Mouse (Mus musculus): Measurements from ENCODE around the gene Metrn.

The Metrn gene

GRCm38 (mm10) chr17:25801029-25801428 is 4.1 kb upstream of the Metrn start:
- no peak for TF ChIP-seq GATA4 (IDR thresholded peaks at IDR 0.05; ENCODE audit: insufficient replicate concordance, low read length)

GRCm38 (mm10) chr17:25796211-25796771 is 645 bp downstream of the Metrn start:
- TF ChIP-seq GATA4 (IDR thresholded peaks at IDR 0.05; ENCODE audit: insufficient replicate concordance, low read length): no peak

DNA sequence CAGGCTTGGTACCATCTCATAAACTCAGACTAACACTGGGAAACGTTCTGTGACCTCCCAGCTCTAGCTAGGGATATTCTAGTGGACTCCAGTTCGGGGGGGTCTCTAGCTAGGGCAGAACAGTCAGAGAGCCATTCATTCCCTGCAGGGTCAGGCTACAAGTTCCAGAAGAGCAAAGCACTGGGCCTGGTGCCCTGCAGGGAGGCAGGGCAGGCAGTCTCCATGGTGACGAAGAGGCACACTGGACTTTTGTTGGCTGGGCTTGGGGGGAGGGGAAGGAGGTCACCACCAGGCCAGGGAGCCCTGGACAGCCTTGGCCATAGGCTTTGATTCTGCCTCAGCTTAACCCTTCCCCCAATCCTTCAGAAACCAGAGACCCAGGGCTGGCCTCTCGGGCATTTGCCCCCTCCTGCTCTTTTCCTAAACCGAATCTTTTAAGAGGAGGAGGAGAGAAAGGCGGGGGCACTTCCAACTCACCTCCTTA is 1.3 kb downstream of the Metrn start, which contains the start of gene AC134908.4:
Gene AC134908.4, minus strand, starts transcription at position 51 of the 484 bp plus-strand sequence.
- no peak for TF ChIP-seq GATA4 (IDR thresholded peaks at IDR 0.05; ENCODE audit: insufficient replicate concordance, low read length)

DNA sequence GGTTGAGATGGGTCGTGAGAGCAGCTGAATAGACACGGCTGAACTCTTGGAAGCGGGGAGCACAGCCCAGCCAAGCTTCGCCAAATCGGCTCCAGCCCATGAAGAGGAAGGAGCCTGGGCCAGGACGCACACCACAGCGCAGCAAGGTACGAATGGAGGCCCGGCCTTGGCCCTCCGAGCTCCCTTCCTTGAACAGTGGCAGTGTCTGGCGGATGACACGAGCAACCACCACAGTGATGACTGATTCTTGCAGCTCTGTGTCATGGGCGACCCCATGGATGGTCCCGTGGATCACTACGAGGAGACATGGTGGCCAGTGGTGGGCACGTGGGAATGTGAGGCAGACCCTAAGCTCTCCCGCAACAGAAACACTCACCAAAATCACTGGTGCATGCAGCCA is 1.9 kb downstream of the Metrn start:
- TF ChIP-seq GATA4 (IDR thresholded peaks at IDR 0.05; ENCODE audit: insufficient replicate concordance, low read length): no peak

- TF ChIP-seq GATA4 (IDR thresholded peaks at IDR 0.05; ENCODE audit: insufficient replicate concordance, low read length): no peak
Observed at GRCm38 (mm10) chr17:25794197-25794596, 2.7 kb downstream of the Metrn start.

DNA sequence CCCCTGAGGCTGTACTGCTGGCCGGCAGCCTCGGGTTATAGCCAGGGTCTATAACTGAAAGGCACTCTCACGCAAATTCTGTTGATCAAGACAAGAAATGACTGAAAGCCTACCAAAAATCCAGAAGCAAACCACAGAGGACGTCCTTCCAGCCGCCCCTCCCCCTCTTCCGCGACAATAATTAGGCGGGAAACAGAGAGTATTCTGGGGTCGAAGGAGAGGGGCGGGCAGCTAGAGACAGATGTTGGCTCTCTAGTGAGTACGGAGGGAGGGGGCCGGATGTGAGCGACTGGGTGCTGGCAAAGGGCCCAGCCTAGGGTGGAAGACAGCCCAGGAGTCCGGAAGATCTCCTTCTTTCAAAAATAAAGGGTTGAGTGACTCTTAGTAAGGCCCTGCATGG is 4.3 kb downstream of the Metrn start, which contains the start of gene Fam173a:
Gene Fam173a, minus strand, starts transcription at position 287 of the 400 bp plus-strand sequence.
- no peak for TF ChIP-seq GATA4 (IDR thresholded peaks at IDR 0.05; ENCODE audit: insufficient replicate concordance, low read length)

DNA sequence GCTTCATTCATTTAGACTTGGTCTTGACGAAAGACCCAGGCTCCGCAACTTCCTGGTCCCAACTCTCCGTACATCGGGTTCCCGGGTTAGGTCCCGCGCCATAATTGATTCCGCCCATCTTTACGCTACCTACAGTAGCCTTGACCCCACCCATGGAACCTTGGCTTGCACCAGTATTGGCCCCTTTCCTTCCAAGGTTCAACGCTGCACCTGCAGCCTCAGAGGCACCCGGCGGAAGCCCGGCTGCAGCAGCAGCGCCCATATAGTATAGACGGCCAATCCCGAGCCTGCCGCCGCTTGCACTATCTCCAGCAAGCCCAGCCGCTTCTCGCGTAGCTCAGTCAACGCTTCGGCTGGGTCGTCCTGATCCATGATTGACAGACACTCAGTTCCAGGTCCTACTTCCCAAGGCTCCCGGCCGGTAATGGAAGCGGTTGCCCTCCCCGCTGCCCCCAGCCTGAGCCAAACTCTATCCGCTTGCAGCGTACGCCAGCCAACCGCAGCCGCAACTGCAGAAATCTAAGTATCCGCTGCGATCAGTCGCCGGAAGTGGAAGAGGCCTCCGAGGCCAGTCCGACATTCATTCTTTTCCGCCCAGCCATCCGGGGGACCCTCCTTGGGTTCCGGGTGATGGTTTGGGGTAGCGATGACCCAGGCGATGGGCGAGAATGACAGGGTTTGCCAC is 5.0 kb downstream of the Metrn start:
- TF ChIP-seq GATA4 (IDR thresholded peaks at IDR 0.05; ENCODE audit: insufficient replicate concordance, low read length): no peak

DNA sequence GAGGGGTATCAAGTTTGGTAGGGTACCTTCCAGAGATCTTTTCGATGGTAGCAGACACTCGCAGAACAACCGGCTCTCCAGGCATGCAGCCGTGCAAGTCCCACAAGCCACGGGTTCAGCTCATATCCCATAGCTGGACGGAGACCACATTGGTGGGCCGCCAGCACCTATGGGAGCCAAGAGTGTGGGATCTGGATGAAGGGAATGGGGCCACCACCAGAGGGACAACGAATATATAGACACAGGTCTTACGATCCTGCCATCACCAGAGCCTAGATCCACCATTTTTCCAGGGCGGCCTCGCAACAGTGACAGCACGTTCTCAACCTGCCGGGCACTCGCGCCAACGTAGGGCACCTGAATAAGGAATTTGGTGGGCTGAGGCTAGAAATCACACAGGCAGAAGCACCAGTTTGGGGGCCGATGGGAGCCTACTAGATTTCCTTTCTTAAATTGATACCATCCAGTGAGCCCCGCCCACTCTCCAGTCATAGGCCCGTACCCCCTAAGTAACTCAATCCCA is 5.6 kb downstream of the Metrn start:
- TF ChIP-seq GATA4 (IDR thresholded peaks at IDR 0.05; ENCODE audit: insufficient replicate concordance, low read length): no peak

DNA sequence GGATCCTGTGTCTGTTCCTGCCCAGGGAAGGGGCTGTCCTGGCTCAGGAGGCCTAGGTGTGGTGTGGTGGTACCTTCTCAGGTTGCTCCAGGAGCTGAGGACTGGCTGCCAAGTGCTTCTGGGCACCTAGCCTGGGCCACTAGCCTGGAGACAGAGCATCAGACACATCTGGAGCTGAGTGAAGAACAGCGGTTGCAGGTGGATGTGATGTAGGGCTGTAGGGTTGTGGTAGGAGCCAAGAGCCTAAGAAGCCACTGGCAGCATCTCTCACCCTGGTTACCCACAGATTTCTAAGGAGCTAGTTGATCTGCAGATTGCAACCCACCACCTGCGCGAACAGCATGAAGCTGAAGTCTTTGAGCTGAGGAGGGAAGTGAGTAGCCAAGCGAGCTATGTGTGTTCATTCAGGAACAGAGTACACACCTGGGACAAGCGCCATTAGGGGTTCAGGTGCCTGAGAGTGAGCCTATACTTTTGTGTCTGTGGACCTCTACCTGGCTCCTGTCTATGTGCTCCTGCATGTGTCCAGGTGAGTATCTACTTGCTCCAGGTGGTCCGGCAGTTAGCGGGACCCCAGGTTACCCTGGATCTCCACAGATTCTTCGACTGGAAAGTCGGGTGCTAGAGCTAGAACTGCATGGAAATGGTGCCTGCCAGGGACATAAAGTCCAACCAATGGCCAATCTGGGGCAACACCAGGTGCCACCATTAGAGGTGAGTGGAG is 10.0 kb downstream of the Metrn start:
- TF ChIP-seq GATA4 (IDR thresholded peaks at IDR 0.05; ENCODE audit: insufficient replicate concordance, low read length): no peak

DNA sequence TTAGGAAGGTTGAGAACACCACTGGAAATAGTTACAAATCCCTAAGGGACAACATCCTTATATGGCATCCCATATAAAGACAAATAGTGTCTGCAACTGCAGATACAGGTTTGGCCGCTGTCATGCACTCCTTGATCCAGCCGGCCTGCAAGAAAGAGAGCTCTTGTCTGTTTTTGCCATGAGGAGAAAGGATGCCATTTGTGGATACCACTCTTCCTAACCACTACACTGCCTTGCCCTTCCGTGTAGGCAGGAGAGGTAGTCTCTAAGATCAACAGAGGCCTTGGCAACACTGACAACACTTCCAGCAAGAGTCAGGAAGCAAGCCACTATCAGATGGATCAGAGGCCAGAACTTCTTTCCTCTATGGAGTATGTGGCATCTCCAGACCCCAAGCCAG is 10.7 kb downstream of the Metrn start, which contains the start of gene Ccdc78:
Gene Ccdc78, plus strand, starts transcription at position 301 of the 400 bp plus-strand sequence.
- no peak for TF ChIP-seq GATA4 (IDR thresholded peaks at IDR 0.05; ENCODE audit: insufficient replicate concordance, low read length)

GRCm38 (mm10) chr17:25785281-25785745 is 11.6 kb downstream of the Metrn start, which contains the start of gene Haghl:
Gene Haghl, minus strand, starts transcription at chr17:25785673.
- no peak for TF ChIP-seq GATA4 (IDR thresholded peaks at IDR 0.05; ENCODE audit: insufficient replicate concordance, low read length)

- no peak for TF ChIP-seq GATA4 (IDR thresholded peaks at IDR 0.05; ENCODE audit: insufficient replicate concordance, low read length)
Observed at GRCm38 (mm10) chr17:25783861-25784574, 12.9 kb downstream of the Metrn start.

DNA sequence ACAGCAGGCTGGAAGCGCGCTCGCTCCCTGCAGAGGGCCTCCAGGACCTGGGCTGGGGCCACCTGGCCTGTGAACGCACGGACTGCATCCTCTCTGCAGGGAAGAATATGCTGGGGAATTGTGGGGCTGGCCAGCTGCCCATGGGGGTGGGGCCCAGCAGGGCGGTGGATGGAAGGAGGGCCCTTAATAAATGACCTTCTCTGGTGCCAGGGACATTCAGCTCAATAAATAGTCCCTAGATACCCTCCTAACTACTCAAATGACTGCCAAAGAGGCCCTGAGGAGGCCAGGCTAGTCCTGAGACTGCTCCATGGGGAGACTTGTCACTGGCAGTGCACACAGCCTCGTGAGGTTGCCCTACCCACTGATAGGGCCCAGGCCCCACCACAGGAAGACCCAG is 13.8 kb downstream of the Metrn start:
- no peak for TF ChIP-seq GATA4 (IDR thresholded peaks at IDR 0.05; ENCODE audit: insufficient replicate concordance, low read length)

GRCm38 (mm10) chr17:25781339-25781738 is 15.6 kb downstream of the Metrn start:
- TF ChIP-seq GATA4 (IDR thresholded peaks at IDR 0.05; ENCODE audit: insufficient replicate concordance, low read length): no peak

- no peak for TF ChIP-seq GATA4 (IDR thresholded peaks at IDR 0.05; ENCODE audit: insufficient replicate concordance, low read length)
Observed at GRCm38 (mm10) chr17:25777948-25778347, 19.0 kb downstream of the Metrn start.
